Mouse (Mus musculus) G1E (cell line): ENCODE results near the gene Aipl1.

Experiments
- CTCF ChIP-seq: IDR thresholded peaks from 2 replicates; pipeline ENCODE4 v1.5.1; 2012; ENCODE audit warnings: low read depth, low read length, inconsistent platforms, mixed read lengths
- GATA1 ChIP-seq: IDR thresholded peaks from 2 replicates; pipeline ENCODE4 v1.6.1; 2012; ENCODE audit warnings: borderline replicate concordance, low read length, inconsistent platforms, mixed read lengths
- GATA2 ChIP-seq: IDR thresholded peaks from 2 replicates; pipeline ENCODE4 v1.6.1; 2012; ENCODE audit warnings: low read depth, low read length, inconsistent platforms, borderline replicate concordance
- POLR2AphosphoS5 ChIP-seq: IDR thresholded peaks from 2 replicates; pipeline ENCODE4 v1.6.1; 2012; ENCODE audit warnings: low read depth, low read length, inconsistent platforms; ENCODE audit not compliant: insufficient replicate concordance
- TAL1 ChIP-seq: conservative IDR thresholded peaks from 2 replicates; pipeline ENCODE4 v1.6.1; 2012; ENCODE audit warnings: low read depth, low read length, inconsistent platforms, mixed read lengths

DNA sequence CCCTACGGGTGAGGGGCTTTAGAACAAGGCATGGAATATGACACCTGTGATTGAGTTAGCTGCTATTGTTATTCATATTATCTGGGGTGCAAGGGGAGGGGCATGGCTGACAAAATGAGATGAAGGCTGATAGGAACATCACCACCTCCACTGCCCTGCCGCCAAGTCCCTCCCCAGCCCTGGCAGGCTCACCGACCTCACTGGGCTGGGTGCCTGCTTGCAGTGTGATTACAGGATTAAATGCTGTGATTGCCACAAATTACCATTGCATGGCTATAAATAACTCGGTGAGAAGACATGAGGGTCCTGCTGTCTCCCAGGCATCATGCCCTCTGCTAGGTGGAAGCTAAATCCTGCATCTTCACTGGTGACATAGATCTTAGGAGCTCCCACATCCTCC lies 41.3 kb upstream of the Aipl1 start:
- no peak for TF ChIP-seq GATA1
- TF ChIP-seq CTCF, result no peak
- no peak for TF ChIP-seq TAL1
- no peak for TF ChIP-seq GATA2
- TF ChIP-seq POLR2AphosphoS5, result no peak
